Comparison of ENCODE assay signal across 9 mouse cellular contexts in the genomic region with DNA sequence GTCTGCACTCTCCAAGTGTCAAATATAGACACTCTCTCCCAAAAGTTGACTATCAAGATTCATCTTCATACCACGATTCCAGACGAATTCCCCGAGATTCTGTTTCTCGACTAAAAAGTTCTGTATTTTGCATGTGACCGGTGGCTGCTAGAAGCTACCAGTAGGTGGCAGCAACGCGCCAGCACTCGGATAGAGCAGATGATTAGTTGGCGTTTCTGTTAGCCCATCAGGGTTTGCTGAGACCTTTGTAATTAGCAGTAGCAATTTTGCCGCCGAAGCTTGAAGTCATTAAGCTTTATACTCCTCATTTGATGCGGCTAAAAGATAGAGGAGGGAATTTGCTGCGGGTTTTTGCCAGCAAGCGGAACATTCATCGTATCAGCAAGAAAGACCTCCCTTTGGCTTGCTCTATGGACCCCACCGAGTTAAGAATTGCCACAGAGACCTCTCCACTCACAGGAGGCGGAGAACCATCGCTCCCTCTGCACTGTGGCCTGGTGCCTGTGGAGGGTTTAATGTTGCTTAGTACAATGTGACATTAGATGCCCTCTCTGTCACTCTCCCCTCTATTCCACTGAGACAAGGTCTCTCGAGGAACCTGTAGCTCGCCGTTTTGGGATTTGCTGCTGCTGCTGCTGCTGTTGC. TPM values are rescaled to one million over a fixed set of nuclear protein-coding genes. Genes with fewer than 3 reads are reported as not detected.
DNase-seq lines count a peak whose midpoint lies in the region; ATAC-seq and TF ChIP-seq lines count a peak whose summit lies in the region.
"Had no signal": no experiment of that assay in that cellular context is flagged by ENCODE, and none has a peak within 500 bp of the region (broad histone marks: within the 10 kb centered on the region; RNA-seq: fewer than 3 reads in every experiment).

No protein-coding gene starts in this region.

- no peak for ATAC-seq in liver, postnatal 0 days
- peak; percentile 91 for ATAC-seq in neural tube, embryonic 15.5 days (ENCODE audit: low FRiP score)

- no peak for TF ChIP-seq EP300 in liver, postnatal 0 days (IDR thresholded peaks at IDR 0.05; ENCODE audit: low read depth)

- peak; percentile 87 for TF ChIP-seq CTCF in liver, postnatal 0 days (IDR thresholded peaks at IDR 0.05; ENCODE audit: low read depth)

- H3K36me3 ChIP-seq in liver, postnatal 0 days (replicated peaks; ENCODE audit: insufficient read depth, low read length), result peaks cover 17% of the 10 kb centered on the region
- no peaks in the 10 kb centered on the region for H3K36me3 ChIP-seq in neural tube, embryonic 15.5 days
- H3K36me3 ChIP-seq: heart, embryonic 15.5 days had no signal

- no peaks in the 10 kb centered on the region for H3K9me3 ChIP-seq in liver, postnatal 0 days (ENCODE audit: low read length)
- H3K9me3 ChIP-seq in neural tube, embryonic 15.5 days (replicated peaks), result no peaks in the 10 kb centered on the region
- H3K9me3 ChIP-seq: heart, embryonic 15.5 days had no signal

- DNase-seq in CD4-positive, CD25-positive, alpha-beta regulatory T cell, adult 2 months (ENCODE audit: low read depth, low spot score), result peak; percentile 86
- peak; percentile 60 for DNase-seq in adrenal gland, adult 2 months
- DNase-seq in embryo, embryonic 10.5 days (ENCODE audit: low spot score), result peak; percentile 85
- DNase-seq in heart, adult 8-10 months (ENCODE audit: low spot score), result peak; percentile 55
- peak; percentile 66 to 88 for DNase-seq in kidney, postnatal 36 days
- peak; percentile 72 for DNase-seq in liver, postnatal 0 days
- DNase-seq in thymus, postnatal 0 days (ENCODE audit: low spot score), result peak; percentile 66

- 34% methylated on average over 21 of the region's 21 CpGs for WGBS in liver, postnatal 0 days (ENCODE audit: insufficient replicate concordance)
- WGBS in neural tube, embryonic 15.5 days, result 16% methylated on average over 21 of the region's 21 CpGs

- H3K9ac ChIP-seq in liver, postnatal 0 days (replicated peaks), result no peak overlapping the region
- H3K9ac ChIP-seq in neural tube, embryonic 15.5 days (replicated peaks), result no peak overlapping the region
- H3K9ac ChIP-seq: heart, embryonic 15.5 days had no signal

- H3K27ac ChIP-seq in liver, postnatal 0 days (ENCODE audit: low read depth), result no peak overlapping the region
- peak overlapping the region; percentile 79 for H3K27ac ChIP-seq in neural tube, embryonic 15.5 days (replicated peaks)
- H3K27ac ChIP-seq: heart, embryonic 15.5 days had no signal

- no peaks in the 10 kb centered on the region for H3K27me3 ChIP-seq in liver, postnatal 0 days (ENCODE audit: insufficient read depth, low read length)
- no peaks in the 10 kb centered on the region for H3K27me3 ChIP-seq in neural tube, embryonic 15.5 days (replicated peaks)

- H3K4me1 ChIP-seq in liver, postnatal 0 days (ENCODE audit: insufficient read depth), result no peaks in the 10 kb centered on the region
- peaks cover 16% of the 10 kb centered on the region; the same call in 1 of the 2 replicates for H3K4me1 ChIP-seq in neural tube, embryonic 15.5 days
- H3K4me1 ChIP-seq: heart, embryonic 15.5 days had no signal

- H3K4me3 ChIP-seq in liver, postnatal 0 days (ENCODE audit: low read depth, low read length), result no peak overlapping the region
- 0 out of 2 replicates have a peak overlapping the region, but pooled peaks have one; percentile 16 for H3K4me3 ChIP-seq in neural tube, embryonic 15.5 days (replicated peaks)
- H3K4me3 ChIP-seq: heart, embryonic 15.5 days had no signal

- H3K4me2 ChIP-seq in liver, postnatal 0 days (ENCODE audit: low read depth, low read length), result no peak overlapping the region
- H3K4me2 ChIP-seq in neural tube, embryonic 15.5 days, result peak overlapping the region; percentile 45
- H3K4me2 ChIP-seq: heart, embryonic 15.5 days had no signal

RNA-seq across cellular contexts. Expression of a gene that starts 50.6 kb away (rescaled TPM):
- total RNA-seq in adrenal gland, adult 2 months (2021), result 1 to 10 TPM in 1 of 2 experiments, under 1 TPM in 1; 0.17 to 1.0 TPM
- polyA plus RNA-seq in adrenal gland, adult 2 months (2012; rRNA removed), result 0.04 and 0.28 TPM in 2 replicates
- not detected for total RNA-seq in heart, adult 8-10 months (2022)
- 37.7 and 38.3 TPM in 2 replicates for polyA plus RNA-seq in liver, postnatal 0 days (2015; fragmentation: Nextera tagmentation; extraction: Ambion mirVana)
- 0.06 and 0.15 TPM in 2 replicates for polyA plus RNA-seq in neural tube, embryonic 15.5 days (2015; fragmentation: Nextera tagmentation; extraction: Ambion mirVana)
- polyA plus RNA-seq in thymus, postnatal 0 days (2015; fragmentation: Nextera tagmentation; extraction: Ambion mirVana), result not detected in 2 replicates

Comparison
In these comparisons a context has a peak if more than half of its experiments do, and no peak if none do; other contexts are left out.
1. RNA of a gene that starts 50.6 kb away (polyA plus RNA-seq): 37.7 to 38.3 TPM in liver, postnatal 0 days; 0.04 to 0.28 TPM in adrenal gland, adult 2 months, not detected in thymus, postnatal 0 days and 0.06 to 0.15 TPM in neural tube, embryonic 15.5 days; every median in the first group is over 10 times any median in the second.
2. Peak in every context shown above with its lines, with median percentiles within 50 percentile points of each other: DNase-seq.